Mouse (Mus musculus) embryonic fibroblast, embryonic 13.5 days (primary cell): ENCODE data around the gene Shisa6.

Experiments
- CTCF ChIP-seq: IDR thresholded peaks from 2 replicates; pipeline ENCODE4 v1.5.1; 2011; ENCODE audit warnings: mild to moderate bottlenecking, control low read depth, low read length, moderate library complexity, borderline replicate concordance; ENCODE audit not compliant: insufficient read depth
- POLR2A ChIP-seq: IDR thresholded peaks from 2 replicates; pipeline ENCODE4 v1.6.1; 2011; ENCODE audit warnings: low read depth, mild to moderate bottlenecking, control low read depth, low read length, moderate library complexity

DNA sequence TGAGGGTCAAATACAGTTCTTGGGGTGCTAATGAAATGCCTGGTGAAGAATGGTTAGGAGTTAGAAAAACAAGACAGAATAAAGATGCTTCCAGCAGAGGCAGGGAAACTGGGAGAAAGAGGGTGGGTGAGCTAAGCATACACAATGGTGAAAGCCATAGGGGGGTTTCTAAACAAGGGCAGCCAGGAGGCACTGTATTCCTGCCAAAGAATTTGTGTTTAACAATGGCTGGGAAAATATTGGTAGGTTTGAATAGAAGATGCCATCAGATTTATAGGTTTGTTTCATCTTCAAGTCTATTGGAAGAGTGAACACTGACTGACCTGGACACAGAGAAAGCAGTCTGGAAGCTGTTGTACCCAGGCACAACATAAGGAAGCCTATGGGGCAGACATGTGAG lies 2.4 kb upstream of the Shisa6 start:
- no peak for TF ChIP-seq CTCF
- TF ChIP-seq POLR2A, result no peak
